8 mouse cellular contexts compared by ENCODE assay signal in genomic region chr1:189921818-189922592, GRCm38 (mm10). TPM values are rescaled to one million over a fixed set of nuclear protein-coding genes. Genes with fewer than 3 reads are reported as not detected.
DNase-seq lines count a peak whose midpoint lies in the region; ATAC-seq and TF ChIP-seq lines count a peak whose summit lies in the region.

Gene Smyd2 (minus strand): TSS chr1:189922363.

- 0% methylated on average over 40 of the region's 90 CpGs for WGBS in embryonic facial prominence, embryonic 14.5 days
- under 1% methylated on average over 64 of the region's 90 CpGs for whole genome bisulfite sequencing in limb, embryonic 14.5 days
- under 1% methylated on average over 80 of the region's 90 CpGs for WGBS in midbrain, embryonic 15.5 days

- H3K27me3 ChIP-seq in embryonic facial prominence, embryonic 14.5 days (replicated peaks; ENCODE audit: control insufficient read depth, insufficient read depth, low read length), result no peaks in the 10 kb centered on the region
- no peaks in the 10 kb centered on the region for H3K27me3 ChIP-seq in limb, embryonic 14.5 days (ENCODE audit: control insufficient read depth, insufficient read depth, low read length)
- H3K27me3 ChIP-seq in midbrain, embryonic 15.5 days (replicated peaks), result no peaks in the 10 kb centered on the region

- ATAC-seq in embryonic facial prominence, embryonic 14.5 days (ENCODE audit: low read depth), result peak; percentile 92
- peak; percentile 89 for ATAC-seq in limb, embryonic 14.5 days (ENCODE audit: low FRiP score, low read depth)
- ATAC-seq in midbrain, embryonic 15.5 days (replicated peaks), result peak; percentile 90

- H3K9me3 ChIP-seq in embryonic facial prominence, embryonic 14.5 days (ENCODE audit: control insufficient read depth, low read length), result no peaks in the 10 kb centered on the region
- H3K9me3 ChIP-seq in limb, embryonic 14.5 days (ENCODE audit: control insufficient read depth, low read length), result no peaks in the 10 kb centered on the region
- no peaks in the 10 kb centered on the region for H3K9me3 ChIP-seq in midbrain, embryonic 15.5 days

- peak within 1 kb of the TSS; percentile 73 for H3K4me2 ChIP-seq in embryonic facial prominence, embryonic 14.5 days (ENCODE audit: low read depth, low read length)
- peak within 1 kb of the TSS; percentile 98 for H3K4me2 ChIP-seq in limb, embryonic 14.5 days (replicated peaks; ENCODE audit: low read depth, low read length, severe bottlenecking)
- H3K4me2 ChIP-seq in midbrain, embryonic 15.5 days, result peak within 1 kb of the TSS; percentile 77

- peak within 1 kb of the TSS; percentile 61 for H3K27ac ChIP-seq in embryonic facial prominence, embryonic 14.5 days (replicated peaks; ENCODE audit: low read depth, low read length)
- H3K27ac ChIP-seq in limb, embryonic 14.5 days (replicated peaks; ENCODE audit: low read depth, low read length), result peak within 1 kb of the TSS; percentile 63; the same call in 1 of the 2 replicates
- H3K27ac ChIP-seq in midbrain, embryonic 15.5 days, result peak within 1 kb of the TSS; percentile 52; the same call in 1 of the 2 replicates

- peak within 1 kb of the TSS; percentile 85 for H3K4me3 ChIP-seq in embryonic facial prominence, embryonic 14.5 days (ENCODE audit: low read depth, low read length)
- H3K4me3 ChIP-seq in limb, embryonic 14.5 days (replicated peaks; ENCODE audit: low read length), result peak within 1 kb of the TSS; percentile 78
- peak within 1 kb of the TSS; percentile 68 for H3K4me3 ChIP-seq in midbrain, embryonic 15.5 days

- 0 out of 2 replicates have a peak, but pooled peaks have one; percentile 32 for TF ChIP-seq POLR2A in limb, embryonic 14.5 days (IDR thresholded peaks at IDR 0.05; ENCODE audit: borderline replicate concordance, extremely low read depth, insufficient read depth, insufficient read length)

- H3K36me3 ChIP-seq in embryonic facial prominence, embryonic 14.5 days (ENCODE audit: control insufficient read depth, insufficient read depth, low read length), result no peaks in the 10 kb centered on the region
- H3K36me3 ChIP-seq in limb, embryonic 14.5 days (ENCODE audit: control insufficient read depth, insufficient read depth, low read length), result no peaks in the 10 kb centered on the region
- H3K36me3 ChIP-seq in midbrain, embryonic 15.5 days (replicated peaks), result no peaks in the 10 kb centered on the region

- peaks cover 17% of the 10 kb centered on the region for H3K4me1 ChIP-seq in embryonic facial prominence, embryonic 14.5 days (ENCODE audit: control insufficient read depth, insufficient read depth, low read length)
- H3K4me1 ChIP-seq in limb, embryonic 14.5 days (ENCODE audit: control insufficient read depth, insufficient read depth, low read length), result peaks cover 16% of the 10 kb centered on the region
- H3K4me1 ChIP-seq in midbrain, embryonic 15.5 days, result peaks cover 28% of the 10 kb centered on the region

- peak within 1 kb of the TSS; percentile 86 for H3K9ac ChIP-seq in embryonic facial prominence, embryonic 14.5 days (ENCODE audit: low read depth, low read length)
- peak within 1 kb of the TSS; percentile 87 for H3K9ac ChIP-seq in limb, embryonic 14.5 days (ENCODE audit: low read depth, low read length, severe bottlenecking)
- peak within 1 kb of the TSS; percentile 74 for H3K9ac ChIP-seq in midbrain, embryonic 15.5 days

- peak; percentile 77 for DNase-seq in 416B (ENCODE audit: low read depth)
- peak; percentile 32 to 57 for DNase-seq in adrenal gland, postnatal 4 days (ENCODE audit: low spot score in 2 of 2)
- peak; percentile 92 for DNase-seq in embryonic facial prominence, embryonic 14.5 days (ENCODE audit: low spot score)
- DNase-seq in heart, adult 8-10 months (ENCODE audit: low spot score), result peak; percentile 45
- DNase-seq in kidney, adult 8-10 months, result peak; percentile 64 to 72
- peak; percentile 77 for DNase-seq in limb, embryonic 14.5 days (ENCODE audit: low spot score)
- peak; percentile 28 to 53 for DNase-seq in spleen, postnatal 36 days (ENCODE audit: low spot score in 2 of 2)

RNA-seq across cellular contexts. Expression of gene Smyd2, which starts in this region (rescaled TPM):
- 100 to 1,000 TPM in 1 of 2 experiments, 10 to 100 TPM in 1; 97.9 to 100 TPM for total RNA-seq in adrenal gland, postnatal 4 days (2021)
- polyA plus RNA-seq in embryonic facial prominence, embryonic 14.5 days (2014; fragmentation: Nextera tagmentation; extraction: Ambion mirVana), result 97.4 and 104 TPM in 2 replicates
- 100 to 1,000 TPM in 2 of 4 experiments, 10 to 100 TPM in 2; 83.0 to 114 (median 106) TPM for total RNA-seq in heart, adult 8-10 months (2022)
- 105 and 108 TPM in 2 replicates for polyA plus RNA-seq in limb, embryonic 14.5 days (2012; rRNA removed)
- polyA plus RNA-seq in limb, embryonic 14.5 days (2014; fragmentation: Nextera tagmentation; extraction: Ambion mirVana), result 89.5 and 94.5 TPM in 2 replicates
- 71.3 and 71.8 TPM in 2 replicates for polyA plus RNA-seq in midbrain, embryonic 15.5 days (2015; fragmentation: Nextera tagmentation; extraction: Ambion mirVana)

Comparison
In these comparisons a context has a peak if more than half of its experiments do, and no peak if none do; other contexts are left out.
1. Peak in every context shown above with its lines: DNase-seq, ATAC-seq, H3K4me3 ChIP-seq and H3K27ac ChIP-seq.
2. DNase-seq: peak in every context shown above with its lines; median percentile 92 in embryonic facial prominence, embryonic 14.5 days; 77 in 416B; 77 in limb, embryonic 14.5 days; 68 in kidney, adult 8-10 months; 45 in heart, adult 8-10 months; 44 in adrenal gland, postnatal 4 days; 40 in spleen, postnatal 36 days.